Mouse (Mus musculus) heart, embryonic 13.5 days (tissue): Measurements from ENCODE around the gene Cblb. TPM values are rescaled to one million over a fixed set of nuclear protein-coding genes. Genes with fewer than 3 reads are reported as not detected.

Source experiments
- ATAC-seq: fragments of 200-750 bp; cut with Nextera tagmentation; 2 replicates; pipeline ENCODE4 v1.8.0; 2017; ENCODE audit warnings: moderate TSS enrichment; ENCODE audit not compliant: insufficient number of reproducible peaks, low FRiP score, low TSS enrichment; ENCODE audit errors: extremely low read depth
- H3K27ac ChIP-seq: fragments of 300-500 bp; sonication (generic); replicated peaks from 2 replicates; pipeline ENCODE4 v1.5.1; 2015; ENCODE audit warnings: moderate library complexity, mild to moderate bottlenecking, inconsistent platforms
- H3K27me3 ChIP-seq: fragments of 300-500 bp; sonication (generic); replicated peaks from 2 replicates; pipeline ENCODE4 v1.6.1; 2015; ENCODE audit warnings: mild to moderate bottlenecking, inconsistent platforms
- H3K36me3 ChIP-seq: fragments of 300-500 bp; sonication (generic); 2 replicates; pipeline ENCODE4 v1.6.1; 2015; ENCODE audit warnings: mild to moderate bottlenecking, inconsistent platforms
- H3K4me1 ChIP-seq: fragments of 300-500 bp; sonication (generic); 2 replicates; pipeline ENCODE4 v1.6.1; 2015; ENCODE audit warnings: inconsistent platforms
- H3K4me2 ChIP-seq: fragments of 300-500 bp; sonication (generic); 2 replicates; pipeline ENCODE4 v1.6.1; 2015; ENCODE audit warnings: inconsistent platforms, mild to moderate bottlenecking, moderate library complexity
- H3K4me3 ChIP-seq: fragments of 300-500 bp; sonication (generic); 2 replicates; pipeline ENCODE4 v1.5.1; 2015; ENCODE audit warnings: moderate library complexity, mild to moderate bottlenecking, inconsistent platforms
- H3K9ac ChIP-seq: fragments of 300-500 bp; sonication (generic); 2 replicates; pipeline ENCODE4 v1.6.1; 2015; ENCODE audit warnings: inconsistent platforms, mild to moderate bottlenecking, moderate library complexity
- H3K9me3 ChIP-seq: fragments of 300-500 bp; sonication (generic); 2 replicates; pipeline ENCODE4 v1.6.1; 2016; ENCODE audit warnings: inconsistent platforms
- WGBS: fragments of 180-500 bp; shearing (Covaris S2); methylation state at CpG from one replicate; pipeline ENCODE4 v1.1.7; 2015; ENCODE audit warnings: mixed read lengths; 5-methylcytosine and 5-hydroxymethylcytosine counted together
- polyA plus RNA-seq: library from polyadenylated mRNA; unstranded; fragments of >200 nt; fragmentation: Nextera tagmentation; extraction: Ambion mirVana; gene quantifications from 2 replicates; pipeline ENCODE4 v1.2.1, GENCODE M21; 2015

Cblb gene
- polyA plus RNA-seq, result 8.4 and 9.2 TPM in 2 replicates

- H3K9ac ChIP-seq, result peak within 1 kb of the TSS; percentile 94
These were observed at the start of gene Cblb for GRCm38 (mm10) chr16:52031091-52031689. TSS of gene Cblb (plus strand) at chr16:52031225.

DNA sequence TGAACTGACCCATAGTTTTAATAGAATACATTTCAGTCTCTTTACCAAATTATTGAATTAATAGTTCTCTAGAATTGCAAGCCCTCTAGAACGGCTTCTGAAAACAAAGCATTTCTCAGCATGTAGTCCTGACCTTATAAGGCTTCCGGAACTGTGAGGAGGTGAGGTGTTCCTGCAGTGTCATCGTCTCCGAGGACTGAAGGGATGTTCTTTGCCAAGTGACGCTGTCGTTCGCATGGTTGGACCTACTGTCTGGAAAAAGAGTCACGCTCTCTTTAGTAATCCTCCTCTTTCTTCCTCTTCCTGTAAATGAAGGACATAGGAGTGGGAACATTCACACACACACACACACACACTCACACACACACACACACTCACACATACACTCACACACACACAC is 45.6 kb upstream of the Cblb start:
- no peaks in the 10 kb centered on the region for H3K27me3 ChIP-seq
- no peak for ATAC-seq
- peak overlapping the region; percentile 26 for H3K4me2 ChIP-seq
- H3K27ac ChIP-seq, result no peak overlapping the region
- no peaks in the 10 kb centered on the region for H3K9me3 ChIP-seq
- WGBS, result 52% methylated on average over 8 of the region's 8 CpGs
- peaks cover 8% of the 10 kb centered on the region; the same call in 1 of the 2 replicates for H3K4me1 ChIP-seq
- H3K36me3 ChIP-seq, result no peaks in the 10 kb centered on the region
- no peak overlapping the region for H3K4me3 ChIP-seq
- no peak overlapping the region for H3K9ac ChIP-seq

More at GRCm38 (mm10) chr16:52031091-52031689, at the start of gene Cblb:
- H3K27ac ChIP-seq, result peak within 1 kb of the TSS; percentile 95
- ATAC-seq, result peak; percentile 99
- H3K4me1 ChIP-seq, result peaks cover 39% of the 10 kb centered on the region
- H3K27me3 ChIP-seq, result no peaks in the 10 kb centered on the region
- under 1% methylated on average over 38 of the region's 38 CpGs for WGBS
- H3K36me3 ChIP-seq, result peaks cover 25% of the 10 kb centered on the region
- peak within 1 kb of the TSS; percentile 85 for H3K4me3 ChIP-seq
- H3K4me2 ChIP-seq, result peak within 1 kb of the TSS; percentile 75
- H3K9me3 ChIP-seq, result no peaks in the 10 kb centered on the region

GRCm38 (mm10) chr16:51986207-51986606 is 44.8 kb upstream of the Cblb start:
- no peak overlapping the region for H3K4me3 ChIP-seq
- no peak for ATAC-seq
- no peaks in the 10 kb centered on the region for H3K27me3 ChIP-seq
- no peaks in the 10 kb centered on the region for H3K36me3 ChIP-seq
- peaks cover 8% of the 10 kb centered on the region; the same call in 1 of the 2 replicates for H3K4me1 ChIP-seq
- 55% methylated on average over 3 of the region's 3 CpGs for WGBS
- no peaks in the 10 kb centered on the region for H3K9me3 ChIP-seq
- H3K27ac ChIP-seq, result 0 out of 2 replicates have a peak overlapping the region, but pooled peaks have one; percentile 3
- no peak overlapping the region for H3K4me2 ChIP-seq
- no peak overlapping the region for H3K9ac ChIP-seq

DNA sequence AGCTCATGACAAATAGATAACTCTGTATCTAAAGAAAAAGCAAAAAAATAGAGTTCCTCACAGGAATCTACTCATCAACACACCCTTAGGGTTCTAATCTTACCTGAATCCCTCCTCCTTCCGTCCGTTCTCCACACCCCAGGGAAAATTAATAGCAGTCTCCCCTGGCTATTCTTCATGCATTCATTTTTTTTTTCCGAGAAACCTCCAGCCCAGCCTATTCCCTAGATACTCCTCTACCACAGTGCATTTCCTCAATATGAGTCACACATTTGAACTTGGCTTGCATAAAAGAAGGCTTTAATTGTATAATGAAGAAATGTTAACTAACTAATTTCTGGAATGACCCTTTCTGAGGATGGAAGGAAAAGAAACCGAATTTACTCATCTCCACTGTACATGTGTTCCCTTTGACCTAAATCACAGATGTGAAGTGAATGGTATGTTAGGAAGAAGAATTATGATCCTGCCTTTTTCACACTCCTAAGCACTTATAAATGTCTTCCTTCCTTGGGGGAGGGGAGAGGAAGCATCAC is 43.9 kb upstream of the Cblb start:
- WGBS, result 61% methylated on average over 4 of the region's 4 CpGs
- Histone ChIP-seq H3K4me1 (peaks cover 8% of the 10 kb centered on the region; the same call in 1 of the 2 replicates), H3K27ac (no peak overlapping the region), H3K27me3 (no peaks in the 10 kb centered on the region), H3K4me2 (no peak overlapping the region), H3K4me3 (no peak overlapping the region), H3K9ac (no peak overlapping the region), H3K9me3 (no peaks in the 10 kb centered on the region), H3K36me3 (no peaks in the 10 kb centered on the region)
- ATAC-seq, result no peak

GRCm38 (mm10) chr16:51988027-51988426 is 43.0 kb upstream of the Cblb start:
- no peak for ATAC-seq
- Histone ChIP-seq H3K27me3 (no peaks in the 10 kb centered on the region), H3K36me3 (no peaks in the 10 kb centered on the region), H3K9ac (no peak overlapping the region), H3K4me2 (no peak overlapping the region), H3K27ac (no peak overlapping the region), H3K9me3 (no peaks in the 10 kb centered on the region), H3K4me1 (peaks cover 8% of the 10 kb centered on the region; the same call in 1 of the 2 replicates), H3K4me3 (no peak overlapping the region)

DNA sequence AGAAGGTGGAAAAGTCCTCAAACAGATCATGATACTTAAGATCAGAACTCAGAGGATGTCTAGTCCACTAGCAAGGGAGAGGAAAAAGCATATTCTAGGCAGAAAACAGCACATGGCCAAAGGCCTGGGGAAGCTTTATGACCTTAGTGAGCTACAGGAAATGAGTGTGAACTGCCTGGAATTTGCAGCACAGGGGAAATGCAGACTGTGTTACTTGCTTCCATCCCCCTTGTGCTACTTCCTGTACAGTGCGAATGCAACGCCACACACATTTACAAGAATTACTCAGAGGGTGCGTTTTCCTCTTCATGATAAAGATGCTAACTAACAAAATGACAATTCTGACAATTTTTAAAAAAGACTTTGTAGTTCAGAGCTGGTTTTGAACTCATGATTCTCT is 41.8 kb upstream of the Cblb start:
- no peak for ATAC-seq
- WGBS, result 54% methylated on average over 3 of the region's 3 CpGs
- Histone ChIP-seq H3K4me2 (no peak overlapping the region), H3K9ac (no peak overlapping the region), H3K27ac (no peak overlapping the region), H3K27me3 (no peaks in the 10 kb centered on the region), H3K36me3 (no peaks in the 10 kb centered on the region), H3K9me3 (no peaks in the 10 kb centered on the region), H3K4me1 (peaks cover 8% of the 10 kb centered on the region; the same call in 1 of the 2 replicates), H3K4me3 (no peak overlapping the region)

DNA sequence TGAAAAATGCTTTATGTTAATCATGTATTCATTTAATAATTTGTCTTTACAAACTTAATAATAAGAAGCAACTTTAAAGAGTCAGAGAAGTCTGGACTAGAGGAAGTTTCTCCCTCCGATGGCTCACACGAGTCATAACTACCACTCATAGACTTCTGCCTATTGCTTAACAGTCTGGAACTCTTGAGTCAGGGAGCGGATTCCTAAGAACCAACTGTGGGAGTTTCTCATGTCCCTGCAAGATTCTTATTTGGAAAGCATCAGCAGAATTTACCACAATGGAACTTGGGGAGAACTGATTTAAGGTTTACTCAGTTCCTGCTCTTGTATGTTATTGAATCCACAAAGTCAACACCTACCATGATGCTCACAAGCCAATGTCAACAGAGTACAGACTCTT is 31.0 kb upstream of the Cblb start:
- WGBS, result 82% methylated on average over 3 of the region's 3 CpGs
- Histone ChIP-seq H3K9me3 (no peaks in the 10 kb centered on the region), H3K27ac (no peak overlapping the region), H3K4me3 (no peak overlapping the region), H3K4me2 (no peak overlapping the region), H3K4me1 (no peaks in the 10 kb centered on the region), H3K36me3 (no peaks in the 10 kb centered on the region), H3K27me3 (no peaks in the 10 kb centered on the region), H3K9ac (no peak overlapping the region)
- ATAC-seq, result no peak

DNA sequence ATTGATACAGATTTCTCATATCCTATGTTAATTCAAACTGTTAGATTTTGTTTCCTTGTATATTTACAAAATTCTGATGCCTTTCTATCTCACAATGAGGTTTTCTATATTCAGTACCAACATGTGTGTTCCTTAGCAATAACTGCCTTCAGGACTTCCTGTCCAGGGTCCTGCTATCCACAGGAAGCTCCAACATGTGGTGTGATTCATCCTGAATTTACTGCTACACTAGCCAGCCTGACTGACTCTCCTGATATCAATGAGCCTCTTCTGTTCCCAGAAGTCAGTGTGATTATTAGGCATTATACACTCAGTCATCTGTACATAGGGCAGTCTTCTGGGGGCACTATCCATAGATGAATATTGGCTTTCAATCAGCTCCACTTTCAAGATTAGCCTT is 30.2 kb upstream of the Cblb start:
- H3K4me3 ChIP-seq, result no peak overlapping the region
- H3K27ac ChIP-seq, result no peak overlapping the region
- no peaks in the 10 kb centered on the region for H3K9me3 ChIP-seq
- H3K4me1 ChIP-seq, result no peaks in the 10 kb centered on the region
- no peaks in the 10 kb centered on the region for H3K27me3 ChIP-seq
- no peak overlapping the region for H3K4me2 ChIP-seq
- H3K9ac ChIP-seq, result no peak overlapping the region
- ATAC-seq, result no peak
- H3K36me3 ChIP-seq, result no peaks in the 10 kb centered on the region

DNA sequence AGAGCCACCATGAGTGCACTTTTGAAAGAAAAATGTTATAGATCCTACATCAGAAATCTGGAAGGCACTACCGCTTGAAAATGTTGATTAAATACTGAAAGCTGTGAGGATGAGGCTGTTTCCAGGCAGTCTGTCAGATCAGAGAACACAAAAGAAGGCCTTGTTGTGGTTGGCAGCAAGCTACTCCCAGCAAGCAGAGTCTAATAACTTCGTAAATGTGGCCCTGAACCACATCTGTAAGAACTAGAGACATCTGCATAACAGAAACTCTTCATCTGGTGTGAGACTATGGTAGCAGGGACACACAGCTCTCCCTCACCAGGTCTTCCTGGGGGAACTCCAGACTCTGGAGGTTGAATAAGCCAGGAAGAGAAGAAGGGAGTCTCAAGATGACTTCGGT is 24.0 kb upstream of the Cblb start:
- no peaks in the 10 kb centered on the region for H3K36me3 ChIP-seq
- peaks cover 15% of the 10 kb centered on the region for H3K4me1 ChIP-seq
- no peak overlapping the region for H3K9ac ChIP-seq
- H3K4me3 ChIP-seq, result no peak overlapping the region
- 77% methylated on average over 3 of the region's 3 CpGs for WGBS
- H3K4me2 ChIP-seq, result no peak overlapping the region
- no peaks in the 10 kb centered on the region for H3K9me3 ChIP-seq
- no peak overlapping the region for H3K27ac ChIP-seq
- H3K27me3 ChIP-seq, result no peaks in the 10 kb centered on the region
- ATAC-seq, result no peak

- Histone ChIP-seq H3K27ac (peak overlapping the region; percentile 73), H3K36me3 (no peaks in the 10 kb centered on the region), H3K4me3 (no peak overlapping the region), H3K9me3 (no peaks in the 10 kb centered on the region), H3K27me3 (no peaks in the 10 kb centered on the region), H3K9ac (no peak overlapping the region), H3K4me2 (no peak overlapping the region), H3K4me1 (peaks cover 15% of the 10 kb centered on the region)
- no peak for ATAC-seq
- WGBS, result 9% methylated on average over 2 of the region's 2 CpGs
These were observed 22.6 kb upstream of the Cblb start for GRCm38 (mm10) chr16:52008471-52008870.

DNA sequence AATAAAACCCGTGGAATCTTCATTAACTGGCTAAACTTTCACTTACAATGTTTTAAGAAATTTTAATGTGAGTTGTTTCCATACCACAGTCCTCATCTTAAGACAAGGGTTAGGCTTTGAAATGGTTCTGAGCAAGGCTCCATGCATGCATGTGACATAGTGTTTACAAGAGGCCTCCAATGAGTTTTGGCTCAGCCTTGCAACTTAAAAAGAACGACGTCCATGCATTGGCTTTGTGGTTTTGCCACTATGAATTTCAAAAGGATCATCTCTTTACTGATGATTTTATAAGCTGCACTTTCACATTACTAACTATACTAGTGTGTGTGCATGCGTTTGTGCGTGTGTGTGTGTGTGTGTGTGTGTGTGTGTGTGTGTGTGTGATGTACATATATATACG is 21.6 kb upstream of the Cblb start:
- ATAC-seq, result no peak
- Histone ChIP-seq H3K27ac (no peak overlapping the region), H3K36me3 (no peaks in the 10 kb centered on the region), H3K4me3 (no peak overlapping the region), H3K9me3 (no peaks in the 10 kb centered on the region), H3K27me3 (no peaks in the 10 kb centered on the region), H3K9ac (no peak overlapping the region), H3K4me1 (peaks cover 15% of the 10 kb centered on the region), H3K4me2 (no peak overlapping the region)
- 80% methylated on average over 6 of the region's 6 CpGs for WGBS

- no peaks in the 10 kb centered on the region for H3K36me3 ChIP-seq
- WGBS, result 56% methylated on average over 3 of the region's 3 CpGs
- H3K27me3 ChIP-seq, result no peaks in the 10 kb centered on the region
- ATAC-seq, result no peak
- H3K27ac ChIP-seq, result no peak overlapping the region
- no peaks in the 10 kb centered on the region for H3K9me3 ChIP-seq
- no peak overlapping the region for H3K4me2 ChIP-seq
- H3K9ac ChIP-seq, result no peak overlapping the region
- no peak overlapping the region for H3K4me3 ChIP-seq
- peaks cover 14% of the 10 kb centered on the region for H3K4me1 ChIP-seq
These were observed 18.0 kb upstream of the Cblb start for GRCm38 (mm10) chr16:52012984-52013383.
